Mouse (Mus musculus): ENCODE data around the gene Pigyl. TPM values are rescaled to one million over a fixed set of nuclear protein-coding genes. Genes with fewer than 3 reads are reported as not detected.

The Pigyl gene
- polyA plus RNA-seq, 1 experiment from 2014 or later: 58.4 TPM

DNA sequence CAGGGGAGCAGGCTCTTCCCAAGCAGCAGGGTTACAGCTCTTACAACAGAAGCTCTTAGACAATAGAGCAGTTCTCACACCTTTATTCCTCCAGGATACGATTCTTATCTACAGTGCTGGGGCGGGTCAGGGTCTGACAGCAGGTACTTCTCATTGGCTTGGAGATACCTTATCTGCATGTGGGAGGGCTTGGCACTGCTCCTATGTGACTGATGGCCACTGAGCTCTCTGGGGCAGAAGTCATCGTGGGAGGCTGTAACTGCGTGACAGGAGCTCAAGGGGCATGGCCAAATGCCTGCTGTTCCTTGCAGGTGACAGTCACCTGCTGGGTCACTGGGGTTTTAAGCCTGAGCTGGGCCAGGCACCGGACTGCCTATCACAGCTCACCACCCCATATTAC is 39.8 kb downstream of the Pigyl start:
- DNase-seq (ENCODE audit: low spot score) (no peak), ATAC-seq (ENCODE audit: insufficient number of reproducible peaks, low FRiP score, low TSS enrichment, low read depth) (no peak)
- no peaks in the 10 kb centered on the region for H3K27me3 ChIP-seq (ENCODE audit: control insufficient read depth, insufficient read depth, low read length)
- H3K4me1 ChIP-seq (ENCODE audit: control insufficient read depth, insufficient read depth, low read length): no peaks in the 10 kb centered on the region
- no peak overlapping the region for H3K9ac ChIP-seq (ENCODE audit: low read length)
- H3K9me3 ChIP-seq (ENCODE audit: control insufficient read depth, low read length): peaks cover 10% of the 10 kb centered on the region
- no peak overlapping the region for H3K4me2 ChIP-seq (ENCODE audit: low read depth, severe bottlenecking)
- no peaks in the 10 kb centered on the region for H3K36me3 ChIP-seq (ENCODE audit: control insufficient read depth, insufficient read depth, low read length)
- no peak overlapping the region for H3K4me3 ChIP-seq (ENCODE audit: low read depth, low read length)
- no peak overlapping the region for H3K27ac ChIP-seq (replicated peaks; ENCODE audit: low read depth, low read length)
- WGBS: 36% methylated on average over 5 of the region's 5 CpGs

Small RNA genes lying within 50 kb of the gene (microRNA-seq; reads per million reads assigned to microRNA genes)
- gene Mir7084: not detected

Other genes starting within 250 kb of the Pigyl start
- gene Rab3d, start 238.7 kb upstream of the Pigyl start, polyA plus RNA-seq (2014; fragmentation: Nextera tagmentation; extraction: Ambion mirVana): 4.9 and 5.2 TPM in 2 replicates
- gene Ccdc159, start 229.4 kb upstream of the Pigyl start, polyA plus RNA-seq (2014; fragmentation: Nextera tagmentation; extraction: Ambion mirVana): 3.5 and 4.8 TPM in 2 replicates
- gene Tmem205, start 229.3 kb upstream of the Pigyl start, polyA plus RNA-seq (2014; fragmentation: Nextera tagmentation; extraction: Ambion mirVana): 29.7 and 29.9 TPM in 2 replicates
- gene Plppr2, start 219.8 kb upstream of the Pigyl start, polyA plus RNA-seq (2014; fragmentation: Nextera tagmentation; extraction: Ambion mirVana): 6.6 and 8.2 TPM in 2 replicates
- gene Swsap1, start 201.1 kb upstream of the Pigyl start, polyA plus RNA-seq (2014; fragmentation: Nextera tagmentation; extraction: Ambion mirVana): 17.4 and 20.0 TPM in 2 replicates
- gene Epor, start 193.3 kb upstream of the Pigyl start, polyA plus RNA-seq (2014; fragmentation: Nextera tagmentation; extraction: Ambion mirVana): 4.9 and 5.8 TPM in 2 replicates
- 1.6 and 2.5 TPM in 2 replicates for gene Rgl3, start 167.4 kb upstream of the Pigyl start, polyA plus RNA-seq (2014; fragmentation: Nextera tagmentation; extraction: Ambion mirVana)
- gene Ccdc151, start 154.2 kb upstream of the Pigyl start, polyA plus RNA-seq (2014; fragmentation: Nextera tagmentation; extraction: Ambion mirVana): 1.8 and 2.1 TPM in 2 replicates
- gene Prkcsh, start 154.0 kb upstream of the Pigyl start, polyA plus RNA-seq (2014; fragmentation: Nextera tagmentation; extraction: Ambion mirVana): 86.4 and 93.0 TPM in 2 replicates
- 0.10 and 0.11 TPM in 2 replicates for gene Elavl3, start 104.8 kb upstream of the Pigyl start, polyA plus RNA-seq (2014; fragmentation: Nextera tagmentation; extraction: Ambion mirVana)
- not detected in 2 replicates for gene Gm49318, start 85.6 kb upstream of the Pigyl start, polyA plus RNA-seq (2014; fragmentation: Nextera tagmentation; extraction: Ambion mirVana)
- 5.8 and 8.7 TPM in 2 replicates for gene Zfp653, start 85.5 kb upstream of the Pigyl start, polyA plus RNA-seq (2014; fragmentation: Nextera tagmentation; extraction: Ambion mirVana)
- 29.1 and 29.9 TPM in 2 replicates for gene Ecsit, start 71.4 kb upstream of the Pigyl start, polyA plus RNA-seq (2014; fragmentation: Nextera tagmentation; extraction: Ambion mirVana)
- gene Cnn1, start 57.6 kb upstream of the Pigyl start, polyA plus RNA-seq (2014; fragmentation: Nextera tagmentation; extraction: Ambion mirVana): 0.84 and 0.89 TPM in 2 replicates
- 223 and 231 TPM in 2 replicates for gene Elof1, start 39.7 kb upstream of the Pigyl start, polyA plus RNA-seq (2014; fragmentation: Nextera tagmentation; extraction: Ambion mirVana)
- 13.2 and 14.2 TPM in 2 replicates for gene Acp5, start 21.1 kb upstream of the Pigyl start, polyA plus RNA-seq (2014; fragmentation: Nextera tagmentation; extraction: Ambion mirVana)
- gene Zfp872, start 31.2 kb downstream of the Pigyl start, polyA plus RNA-seq (2014; fragmentation: Nextera tagmentation; extraction: Ambion mirVana): 0.06 TPM in 1 of 2 replicates, not detected in the other
- gene Zfp809, start 68.9 kb downstream of the Pigyl start, polyA plus RNA-seq (2014; fragmentation: Nextera tagmentation; extraction: Ambion mirVana): 10.3 and 15.2 TPM in 2 replicates
- 10.8 and 11.2 TPM in 2 replicates for gene Zfp599, start 103.0 kb downstream of the Pigyl start, polyA plus RNA-seq (2014; fragmentation: Nextera tagmentation; extraction: Ambion mirVana)
- gene Zfp810, start 150.8 kb downstream of the Pigyl start, polyA plus RNA-seq (2014; fragmentation: Nextera tagmentation; extraction: Ambion mirVana): 30.8 and 36.4 TPM in 2 replicates
- gene Anln, start 232.3 kb downstream of the Pigyl start, polyA plus RNA-seq (2014; fragmentation: Nextera tagmentation; extraction: Ambion mirVana): 54.4 and 56.1 TPM in 2 replicates